ENCODE assay signal across 8 mouse cellular contexts in genomic region chr7:145030635-145031141, GRCm38 (mm10).
A peak's percentile ranks its signal among the peaks of the same experiment; 100 is the strongest.
DNase-seq lines count a peak whose midpoint lies in the region; ATAC-seq and TF ChIP-seq lines count a peak whose summit lies in the region.

No protein-coding gene starts in this region.

- peak; percentile 18; the same call in 1 of the 2 replicates for TF ChIP-seq CTCF in intestine, postnatal 0 days (IDR thresholded peaks at IDR 0.05; ENCODE audit: low read depth)

- H3K9ac ChIP-seq in intestine, postnatal 0 days (ENCODE audit: low read depth, low read length): no peak overlapping the region

- no peak overlapping the region for H3K27ac ChIP-seq in intestine, postnatal 0 days (ENCODE audit: low read depth, low read length)

- no peaks in the 10 kb centered on the region for H3K36me3 ChIP-seq in intestine, postnatal 0 days (ENCODE audit: control insufficient read depth, insufficient read depth)

- H3K27me3 ChIP-seq in intestine, postnatal 0 days (replicated peaks; ENCODE audit: control insufficient read depth, insufficient read depth, low read length): no peaks in the 10 kb centered on the region

- 0 out of 2 replicates have a peak overlapping the region, but pooled peaks have one; percentile 9 for H3K4me3 ChIP-seq in intestine, postnatal 0 days (ENCODE audit: low read depth, low read length)

- no peaks in the 10 kb centered on the region for H3K9me3 ChIP-seq in intestine, postnatal 0 days (ENCODE audit: control insufficient read depth)

- peak; percentile 58 for ATAC-seq in granulocyte monocyte progenitor cell, adult 5-6 weeks (replicated peaks; ENCODE audit: poor library complexity, severe bottlenecking)
- peak; percentile 74 for ATAC-seq in intestine, postnatal 0 days
- ATAC-seq in megakaryocyte progenitor cell, adult 5-6 weeks (replicated peaks; ENCODE audit: poor library complexity): peak; percentile 67

- peak; percentile 77 for DNase-seq in adrenal gland, adult 8-10 months
- DNase-seq in embryo, embryonic 9.5 days (ENCODE audit: extremely low spot score): peak; percentile 87
- DNase-seq in left cerebral cortex, postnatal 25 days (ENCODE audit: low spot score in 2 of 2): peak; percentile 81 to 87
- peak; percentile 80 for DNase-seq in right cerebral cortex, postnatal 14 days
- no peak for DNase-seq in B cell, adult 2 months

- intact Hi-C loops in left cerebral cortex, postnatal 25 days (cut with DNase I): loop anchor here (5.0 kb wide), 2 partner anchors 82 to 88 kb away; no protein-coding TSS in a partner anchor

- H3K4me2 ChIP-seq in intestine, postnatal 0 days (replicated peaks; ENCODE audit: low read depth): peak overlapping the region; percentile 58

- 1% methylated on average over 22 of the region's 22 CpGs for WGBS in intestine, postnatal 0 days

- H3K4me1 ChIP-seq in intestine, postnatal 0 days (replicated peaks; ENCODE audit: control insufficient read depth, insufficient read depth, low read length): peaks cover 13% of the 10 kb centered on the region

Comparison
In these comparisons a context has a peak if more than half of its experiments do, and no peak if none do; other contexts are left out.
1. DNase-seq: peak in adrenal gland, adult 8-10 months (single experiment), embryo, embryonic 9.5 days (single experiment), left cerebral cortex, postnatal 25 days (2 of 2) and right cerebral cortex, postnatal 14 days (single experiment); none in B cell, adult 2 months (0 of 2).
2. Peak in every context shown above with its lines, with median percentiles within 50 percentile points of each other: ATAC-seq.